Mouse (Mus musculus): ENCODE measurements around the gene Adam15. TPM values are rescaled to one million over a fixed set of nuclear protein-coding genes. Genes with fewer than 3 reads are reported as not detected.
A peak's percentile ranks its signal among the peaks of the same experiment; 100 is the strongest.

Adam15 gene
- polyA plus RNA-seq, 1 experiment: 112 TPM

GRCm38 (mm10) chr3:89331561-89331960, 18.2 kb downstream of the Adam15 start:
- H3K4me3 ChIP-seq (ENCODE audit: insufficient read depth, low read length): no peak overlapping the region
- no peak for TF ChIP-seq CTCF (IDR thresholded peaks at IDR 0.05; ENCODE audit: borderline replicate concordance, insufficient read depth, low read length)
- TF ChIP-seq POLR2A (IDR thresholded peaks at IDR 0.05; ENCODE audit: low read depth, low read length): no peak
- 0 out of 2 replicates have a peak, but pooled peaks cover 3% of the 10 kb centered on the region for H3K4me1 ChIP-seq (ENCODE audit: control insufficient read depth, insufficient read depth, low read length)
- H3K27ac ChIP-seq (ENCODE audit: insufficient read depth, low read length): no peak overlapping the region

GRCm38 (mm10) chr3:89330948-89331347, 18.8 kb downstream of the Adam15 start:
- no peaks in the 10 kb centered on the region for H3K4me1 ChIP-seq (ENCODE audit: control insufficient read depth, insufficient read depth, low read length)
- H3K4me3 ChIP-seq (ENCODE audit: insufficient read depth, low read length): no peak overlapping the region
- TF ChIP-seq CTCF (IDR thresholded peaks at IDR 0.05; ENCODE audit: borderline replicate concordance, insufficient read depth, low read length): no peak
- TF ChIP-seq POLR2A (IDR thresholded peaks at IDR 0.05; ENCODE audit: low read depth, low read length): no peak
- H3K27ac ChIP-seq (ENCODE audit: insufficient read depth, low read length): no peak overlapping the region

- Histone ChIP-seq H3K4me3 (ENCODE audit: insufficient read depth, low read length) (no peak overlapping the region), H3K27ac (ENCODE audit: insufficient read depth, low read length) (no peak overlapping the region), H3K4me1 (ENCODE audit: control insufficient read depth, insufficient read depth, low read length) (no peaks in the 10 kb centered on the region)
- TF ChIP-seq POLR2A (IDR thresholded peaks at IDR 0.05; ENCODE audit: low read depth, low read length): no peak
- TF ChIP-seq CTCF (IDR thresholded peaks at IDR 0.05; ENCODE audit: borderline replicate concordance, insufficient read depth, low read length): no peak
These were observed 19.4 kb downstream of the Adam15 start for GRCm38 (mm10) chr3:89330346-89330745.

- no peak overlapping the region for H3K4me3 ChIP-seq (ENCODE audit: insufficient read depth, low read length)
- TF ChIP-seq POLR2A (IDR thresholded peaks at IDR 0.05; ENCODE audit: low read depth, low read length): no peak
- no peak for TF ChIP-seq CTCF (IDR thresholded peaks at IDR 0.05; ENCODE audit: borderline replicate concordance, insufficient read depth, low read length)
- H3K27ac ChIP-seq (ENCODE audit: insufficient read depth, low read length): no peak overlapping the region
- H3K4me1 ChIP-seq (ENCODE audit: control insufficient read depth, insufficient read depth, low read length): no peaks in the 10 kb centered on the region
These were observed 21.2 kb downstream of the Adam15 start for GRCm38 (mm10) chr3:89328623-89329022.

GRCm38 (mm10) chr3:89327371-89327870, 22.4 kb downstream of the Adam15 start:
- Histone ChIP-seq H3K27ac (ENCODE audit: insufficient read depth, low read length) (no peak overlapping the region), H3K4me1 (ENCODE audit: control insufficient read depth, insufficient read depth, low read length) (no peaks in the 10 kb centered on the region), H3K4me3 (ENCODE audit: insufficient read depth, low read length) (no peak overlapping the region)
- no peak for TF ChIP-seq POLR2A (IDR thresholded peaks at IDR 0.05; ENCODE audit: low read depth, low read length)
- TF ChIP-seq CTCF (IDR thresholded peaks at IDR 0.05; ENCODE audit: borderline replicate concordance, insufficient read depth, low read length): no peak

GRCm38 (mm10) chr3:89325882-89326281, 23.9 kb downstream of the Adam15 start:
- TF ChIP-seq CTCF (IDR thresholded peaks at IDR 0.05; ENCODE audit: borderline replicate concordance, insufficient read depth, low read length): no peak
- no peak for TF ChIP-seq POLR2A (IDR thresholded peaks at IDR 0.05; ENCODE audit: low read depth, low read length)
- H3K27ac ChIP-seq (ENCODE audit: insufficient read depth, low read length): no peak overlapping the region
- no peaks in the 10 kb centered on the region for H3K4me1 ChIP-seq (ENCODE audit: control insufficient read depth, insufficient read depth, low read length)
- H3K4me3 ChIP-seq (ENCODE audit: insufficient read depth, low read length): no peak overlapping the region

GRCm38 (mm10) chr3:89322514-89323165, 27.2 kb downstream of the Adam15 start, which contains the start of gene Efna3:
Gene Efna3 (minus strand): TSS chr3:89322965.
- H3K27ac ChIP-seq (ENCODE audit: insufficient read depth, low read length): no peak within 1 kb of the TSS
- peak within 1 kb of the TSS; percentile 46 for H3K4me3 ChIP-seq (ENCODE audit: insufficient read depth, low read length)
- no peaks in the 10 kb centered on the region for H3K4me1 ChIP-seq (ENCODE audit: control insufficient read depth, insufficient read depth, low read length)
- no peak for TF ChIP-seq CTCF (IDR thresholded peaks at IDR 0.05; ENCODE audit: borderline replicate concordance, insufficient read depth, low read length)
- TF ChIP-seq POLR2A (IDR thresholded peaks at IDR 0.05; ENCODE audit: low read depth, low read length): no peak

- Histone ChIP-seq H3K4me3 (ENCODE audit: insufficient read depth, low read length) (peak overlapping the region; percentile 46), H3K4me1 (ENCODE audit: control insufficient read depth, insufficient read depth, low read length) (no peaks in the 10 kb centered on the region), H3K27ac (ENCODE audit: insufficient read depth, low read length) (no peak overlapping the region)
- TF ChIP-seq POLR2A (IDR thresholded peaks at IDR 0.05; ENCODE audit: low read depth, low read length): no peak
- no peak for TF ChIP-seq CTCF (IDR thresholded peaks at IDR 0.05; ENCODE audit: borderline replicate concordance, insufficient read depth, low read length)
These were observed 27.7 kb downstream of the Adam15 start for GRCm38 (mm10) chr3:89322131-89322500.

GRCm38 (mm10) chr3:89321183-89322130, 28.3 kb downstream of the Adam15 start:
- no peak overlapping the region for H3K27ac ChIP-seq (ENCODE audit: insufficient read depth, low read length)
- no peak for TF ChIP-seq POLR2A (IDR thresholded peaks at IDR 0.05; ENCODE audit: low read depth, low read length)
- 0 out of 2 replicates have a peak, but pooled peaks have one; percentile 7 for TF ChIP-seq CTCF (IDR thresholded peaks at IDR 0.05; ENCODE audit: borderline replicate concordance, insufficient read depth, low read length)
- no peaks in the 10 kb centered on the region for H3K4me1 ChIP-seq (ENCODE audit: control insufficient read depth, insufficient read depth, low read length)
- H3K4me3 ChIP-seq (ENCODE audit: insufficient read depth, low read length): peak overlapping the region; percentile 46

All from embryonic fibroblast, embryonic 13.5 days (primary cell).